Mouse (Mus musculus) bone marrow, adult 2 months (tissue): ENCODE measurements around the gene Tnfaip1.

Experiments used
- CTCF ChIP-seq: fragments of 200-500 bp; IDR thresholded peaks from 2 replicates; pipeline ENCODE4 v1.5.1; 2011; ENCODE audit warnings: low read length, control low read depth; ENCODE audit not compliant: control insufficient read depth, insufficient read depth
- POLR2A ChIP-seq: fragments of 200-500 bp; IDR thresholded peaks from 2 replicates; pipeline ENCODE4 v1.6.1; 2011; ENCODE audit warnings: low read depth, mild to moderate bottlenecking, control low read depth, low read length, borderline replicate concordance; ENCODE audit not compliant: control insufficient read depth

- TF ChIP-seq CTCF (no peak), POLR2A (no peak)
Measured at GRCm38 (mm10) chr11:78523241-78523955, 12.7 kb downstream of the Tnfaip1 start.
